Comparison of ENCODE assay signal across 30 mouse cellular contexts in the genomic region with DNA sequence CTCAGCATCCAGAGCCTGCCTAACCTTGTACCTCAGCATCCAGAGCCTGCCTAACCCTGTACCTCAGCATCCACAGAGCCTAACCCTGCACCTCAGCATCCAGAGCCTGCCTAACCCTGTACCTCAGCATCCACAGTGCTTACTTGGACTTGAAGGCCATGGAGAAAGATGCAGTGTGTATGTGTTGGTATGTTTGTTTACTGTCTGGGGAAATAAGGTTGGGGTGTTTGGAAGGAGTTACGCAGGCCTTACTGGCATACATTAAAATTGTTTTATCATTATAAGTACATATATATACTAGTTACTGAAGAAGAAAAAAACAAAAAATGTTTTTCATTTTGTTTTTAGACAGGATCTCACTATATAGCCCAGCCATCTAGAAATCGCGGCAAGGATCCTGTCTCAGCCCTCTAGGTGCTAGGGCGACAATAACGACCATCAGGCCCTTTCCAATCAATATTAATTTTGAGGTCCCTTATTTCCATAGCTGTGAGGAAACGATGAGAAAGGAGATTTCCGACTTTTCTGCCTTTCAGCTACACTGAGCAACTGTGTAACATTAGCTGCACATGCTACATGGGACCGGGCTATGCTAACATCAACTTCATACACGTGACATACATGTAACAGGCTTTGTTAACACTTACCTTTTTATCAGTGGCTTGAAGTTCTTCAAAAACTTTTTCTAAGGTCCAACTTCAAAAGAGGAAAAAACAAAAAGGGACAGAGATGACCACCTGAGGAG.
"Had no signal": no experiment of that assay in that cellular context is flagged by ENCODE, and none has a peak within 500 bp of the region (broad histone marks: within the 10 kb centered on the region; RNA-seq: fewer than 3 reads in every experiment).

No protein-coding gene starts in this region.

- H3K9ac ChIP-seq: limb, embryonic 12.5 days; limb, embryonic 13.5 days; limb, embryonic 15.5 days; liver, embryonic 12.5 days; liver, embryonic 13.5 days; liver, embryonic 14.5 days; liver, embryonic 15.5 days; liver, postnatal 0 days; lung, embryonic 14.5 days; lung, embryonic 15.5 days; midbrain, embryonic 12.5 days; midbrain, embryonic 15.5 days; neural tube, embryonic 12.5 days had no signal

- DNase-seq: left cerebral cortex, postnatal 4 days; liver; liver, embryonic 13.5 days; liver, postnatal 0 days; lung, adult 18-20 months; lung, adult 2 months; lung, embryonic 14.5 days; lung, postnatal 10 days; lung, postnatal 14 days; lung, postnatal 36 days; lung, postnatal 4 days; midbrain, embryonic 14.5 days had no signal

- H3K4me3 ChIP-seq: limb, embryonic 10.5 days; limb, embryonic 12.5 days; limb, embryonic 13.5 days; limb, embryonic 15.5 days; liver, embryonic 12.5 days; liver, embryonic 13.5 days; liver, embryonic 15.5 days; lung, embryonic 15.5 days; midbrain, embryonic 10.5 days; midbrain, embryonic 12.5 days; midbrain, embryonic 15.5 days; myocyte; neural tube, embryonic 12.5 days had no signal

- H3K9me3 ChIP-seq: limb, embryonic 10.5 days; limb, embryonic 12.5 days; limb, embryonic 13.5 days; limb, embryonic 15.5 days; liver, embryonic 12.5 days; liver, embryonic 13.5 days; liver, embryonic 15.5 days; lung, embryonic 15.5 days; megakaryocyte, embryonic 14.5 days; midbrain, embryonic 10.5 days; midbrain, embryonic 12.5 days; midbrain, embryonic 15.5 days; neural tube, embryonic 12.5 days had no signal

- H3K4me1 ChIP-seq: limb, embryonic 10.5 days; limb, embryonic 12.5 days; limb, embryonic 13.5 days; limb, embryonic 15.5 days; liver, embryonic 12.5 days; liver, embryonic 13.5 days; liver, embryonic 15.5 days; lung, embryonic 15.5 days; megakaryocyte, embryonic 14.5 days; midbrain, embryonic 10.5 days; midbrain, embryonic 12.5 days; midbrain, embryonic 15.5 days; neural tube, embryonic 12.5 days had no signal

- H3K27me3 ChIP-seq: limb, embryonic 12.5 days; limb, embryonic 13.5 days; limb, embryonic 15.5 days; liver, embryonic 12.5 days; liver, embryonic 13.5 days; liver, embryonic 15.5 days; lung, embryonic 15.5 days; megakaryocyte, embryonic 14.5 days; midbrain, embryonic 12.5 days; midbrain, embryonic 15.5 days; neural tube, embryonic 12.5 days had no signal

- H3K4me2 ChIP-seq: limb, embryonic 12.5 days; limb, embryonic 13.5 days; limb, embryonic 15.5 days; liver, embryonic 11.5 days; liver, embryonic 12.5 days; liver, embryonic 13.5 days; liver, embryonic 15.5 days; lung, embryonic 14.5 days; lung, embryonic 15.5 days; midbrain, embryonic 12.5 days; midbrain, embryonic 15.5 days; neural tube, embryonic 12.5 days had no signal

- H3K27ac ChIP-seq: limb, embryonic 10.5 days; limb, embryonic 12.5 days; limb, embryonic 13.5 days; limb, embryonic 15.5 days; liver, embryonic 12.5 days; liver, embryonic 13.5 days; liver, embryonic 14.5 days; liver, embryonic 15.5 days; lung, embryonic 15.5 days; macrophage; midbrain, embryonic 10.5 days; midbrain, embryonic 12.5 days; midbrain, embryonic 15.5 days; neural tube, embryonic 12.5 days had no signal

- ATAC-seq: liver, embryonic 12.5 days; liver, postnatal 0 days; lung, postnatal 0 days; midbrain, embryonic 15.5 days; midbrain, embryonic 16.5 days had no signal
